Mouse (Mus musculus) cerebellum, adult 2 months (tissue): Measurements from ENCODE around the gene Gm27021. TPM values are rescaled to one million over a fixed set of nuclear protein-coding genes. Genes with fewer than 3 reads are reported as not detected.

Source experiments
- DNase-seq, 2 experiments: peaks; one replicate each; pipeline ENCODE4 v3.0.0; 2021
- H3K27ac ChIP-seq: fragments of 200-500 bp; 2 replicates; pipeline ENCODE4 v1.5.1; 2012; ENCODE audit warnings: low read length, control low read depth, inconsistent platforms; ENCODE audit not compliant: insufficient read depth
- H3K27me3 ChIP-seq: fragments of 200-500 bp; 2 replicates; pipeline ENCODE4 v1.6.1; 2012; ENCODE audit warnings: inconsistent platforms, mild to moderate bottlenecking, low read length, moderate library complexity; ENCODE audit not compliant: control insufficient read depth, insufficient read depth
- H3K4me1 ChIP-seq: fragments of 200-500 bp; 2 replicates; pipeline ENCODE4 v1.6.1; 2011; ENCODE audit warnings: low read length; ENCODE audit not compliant: control insufficient read depth, insufficient read depth
- H3K4me3 ChIP-seq: fragments of 200-500 bp; replicated peaks from 2 replicates; pipeline ENCODE3; 2011; ENCODE audit warnings: mild to moderate bottlenecking, low read depth, low read length, control low read depth; ENCODE audit not compliant: insufficient read depth
- CTCF ChIP-seq: fragments of 200-500 bp; IDR thresholded peaks from 2 replicates; pipeline ENCODE4 v1.5.1; 2011; ENCODE audit warnings: low read depth, mild to moderate bottlenecking, control low read depth, low read length, moderate library complexity, borderline replicate concordance; ENCODE audit not compliant: insufficient read depth
- POLR2A ChIP-seq: fragments of 200-500 bp; IDR thresholded peaks from 2 replicates; pipeline ENCODE4 v1.6.1; 2011; ENCODE audit warnings: low read length, control low read depth, borderline replicate concordance; ENCODE audit not compliant: insufficient read depth
- WGBS: fragments of 180-500 bp; shearing (Covaris S2); methylation state at CpG from one replicate; pipeline ENCODE4 v1.1.7; 2018; 5-methylcytosine and 5-hydroxymethylcytosine counted together
- polyA plus RNA-seq: library from polyadenylated mRNA; depleted of rRNA; stranded (reverse); fragments of >200 nt; gene quantifications from 2 replicates; pipeline ENCODE4 v1.2.3, GENCODE M21; 2012

Gene Gm27021
- polyA plus RNA-seq, 1 experiment = 1.9 TPM

DNA sequence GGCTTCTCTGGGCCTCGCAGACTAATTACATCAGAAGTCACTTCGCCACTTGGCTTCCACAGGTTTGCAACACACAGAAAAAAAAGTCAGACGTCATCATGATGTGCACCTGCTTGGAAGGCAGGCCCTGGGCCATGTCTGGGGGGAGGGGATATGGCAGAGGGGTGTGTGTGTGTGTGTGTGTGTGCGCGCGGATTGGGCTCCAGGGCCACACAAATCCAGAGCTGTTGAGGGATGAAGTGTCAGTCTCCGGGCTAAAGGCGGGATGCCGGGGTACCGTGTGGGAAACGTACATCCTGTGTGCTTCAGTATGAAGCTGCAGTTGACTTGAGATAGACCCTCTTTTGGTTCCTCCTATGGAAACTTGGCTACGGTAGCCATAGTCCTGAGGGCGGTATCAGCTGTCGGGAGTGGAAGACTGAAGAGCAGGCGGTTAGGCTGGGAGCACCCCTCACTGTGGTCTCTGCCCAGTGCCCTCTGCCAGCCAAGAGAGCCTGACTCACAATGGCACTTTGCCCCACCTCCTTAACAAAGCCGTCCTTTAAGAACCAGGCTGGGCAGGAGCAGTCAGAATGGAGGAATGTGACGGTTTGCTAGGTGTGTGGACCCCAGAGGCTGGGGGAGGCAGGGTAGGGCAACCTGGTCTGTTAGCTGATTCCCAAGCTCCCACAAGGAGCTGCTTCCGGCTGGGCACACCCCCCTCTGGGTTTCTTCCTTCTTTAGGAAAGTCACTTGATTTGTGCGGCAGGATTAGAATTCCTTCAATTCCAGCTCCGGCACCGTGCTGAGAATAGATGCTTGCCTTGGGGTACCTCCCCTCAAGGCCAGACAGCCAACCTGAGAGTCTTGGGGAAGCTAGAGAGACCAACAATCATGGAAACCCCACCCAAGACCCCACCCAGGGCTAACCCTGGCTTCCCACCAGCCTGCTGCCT lies 36.2 kb downstream of the Gm27021 start:
- TF ChIP-seq POLR2A = no peak
- no peak for TF ChIP-seq CTCF

DNA sequence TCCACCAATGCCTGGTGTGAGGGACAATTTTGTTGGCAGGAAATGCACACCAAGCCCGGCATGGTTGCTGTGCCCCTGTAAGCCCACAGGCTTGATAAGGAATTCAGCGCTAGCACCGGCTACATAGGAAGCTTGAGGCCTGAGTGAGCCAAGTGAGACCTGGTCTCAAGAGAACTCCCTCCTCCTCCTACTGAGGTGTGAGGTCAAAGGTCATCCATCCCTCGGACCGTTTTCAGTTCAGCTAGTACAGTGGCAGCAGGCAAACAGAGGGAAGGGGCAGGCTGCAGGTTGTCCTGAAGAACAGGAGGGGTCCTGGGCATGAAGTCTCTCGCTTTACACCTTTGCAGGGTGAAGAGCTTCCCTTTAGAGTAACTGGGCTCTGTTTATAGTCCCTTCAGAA lies 37.0 kb downstream of the Gm27021 start:
- no peak overlapping the region for H3K4me3 ChIP-seq
- DNase-seq = no peak
- 73% methylated on average over 6 of the region's 6 CpGs for WGBS
- no peak overlapping the region for H3K27ac ChIP-seq
- H3K27me3 ChIP-seq = no peaks in the 10 kb centered on the region
- peaks cover 4% of the 10 kb centered on the region for H3K4me1 ChIP-seq
- no peak for TF ChIP-seq CTCF
- TF ChIP-seq POLR2A = no peak

More for the DNA sequence above, 36.2 kb downstream of the Gm27021 start:
- no peaks in the 10 kb centered on the region for H3K27me3 ChIP-seq
- peaks cover 4% of the 10 kb centered on the region for H3K4me1 ChIP-seq
- DNase-seq = peak in 1 of 2 experiments; percentile 27
- WGBS = 76% methylated on average over 21 of the region's 21 CpGs
- no peak overlapping the region for H3K4me3 ChIP-seq
- no peak overlapping the region for H3K27ac ChIP-seq

- Histone ChIP-seq H3K4me3 (no peak overlapping the region), H3K27ac (no peak overlapping the region), H3K4me1 (peaks cover 4% of the 10 kb centered on the region), H3K27me3 (no peaks in the 10 kb centered on the region)
- no peak for DNase-seq
- TF ChIP-seq CTCF (no peak), POLR2A (no peak)
- WGBS = 66% methylated on average over 5 of the region's 5 CpGs
Observed at GRCm38 (mm10) chr8:120630031-120630430, 37.8 kb downstream of the Gm27021 start.

- peaks cover 4% of the 10 kb centered on the region for H3K4me1 ChIP-seq
- H3K27me3 ChIP-seq = no peaks in the 10 kb centered on the region
- no peak overlapping the region for H3K4me3 ChIP-seq
- TF ChIP-seq CTCF = no peak
- no peak for TF ChIP-seq POLR2A
- 6% methylated on average over 5 of the region's 5 CpGs for WGBS
- H3K27ac ChIP-seq = no peak overlapping the region
- DNase-seq = peak; percentile 74 to 88
Observed at GRCm38 (mm10) chr8:120627298-120627697, 40.6 kb downstream of the Gm27021 start.

DNA sequence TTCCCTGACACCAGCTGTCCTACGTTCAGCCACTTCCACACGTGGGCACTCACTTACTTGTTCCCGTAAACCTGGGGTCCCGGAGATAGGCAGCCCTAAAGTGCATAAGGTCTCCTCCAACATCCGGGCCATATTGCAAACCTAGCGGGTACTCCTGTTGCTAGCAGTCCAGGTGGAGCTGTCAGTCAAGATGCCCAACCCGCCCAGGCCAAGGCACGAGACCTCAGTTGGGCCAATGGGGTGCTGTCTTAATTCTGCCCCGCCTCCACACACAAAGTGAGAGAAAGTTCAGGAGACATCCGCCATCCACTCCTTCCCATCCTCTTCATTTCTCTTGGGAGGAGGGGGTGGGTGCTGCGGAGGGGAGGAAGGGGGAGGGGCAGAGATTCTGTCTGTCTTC lies 41.4 kb downstream of the Gm27021 start:
- H3K4me3 ChIP-seq = no peak overlapping the region
- H3K27me3 ChIP-seq = no peaks in the 10 kb centered on the region
- no peak for DNase-seq
- TF ChIP-seq POLR2A (no peak), CTCF (no peak)
- 86% methylated on average over 11 of the region's 11 CpGs for WGBS
- H3K27ac ChIP-seq = no peak overlapping the region
- H3K4me1 ChIP-seq = peaks cover 4% of the 10 kb centered on the region

- 75% methylated on average over 2 of the region's 2 CpGs for WGBS
- Histone ChIP-seq H3K27me3 (no peaks in the 10 kb centered on the region), H3K4me3 (no peak overlapping the region), H3K4me1 (peaks cover 4% of the 10 kb centered on the region), H3K27ac (no peak overlapping the region)
- DNase-seq = no peak
- TF ChIP-seq CTCF = no peak
- no peak for TF ChIP-seq POLR2A
Observed at GRCm38 (mm10) chr8:120623608-120624007, 44.3 kb downstream of the Gm27021 start.

DNA sequence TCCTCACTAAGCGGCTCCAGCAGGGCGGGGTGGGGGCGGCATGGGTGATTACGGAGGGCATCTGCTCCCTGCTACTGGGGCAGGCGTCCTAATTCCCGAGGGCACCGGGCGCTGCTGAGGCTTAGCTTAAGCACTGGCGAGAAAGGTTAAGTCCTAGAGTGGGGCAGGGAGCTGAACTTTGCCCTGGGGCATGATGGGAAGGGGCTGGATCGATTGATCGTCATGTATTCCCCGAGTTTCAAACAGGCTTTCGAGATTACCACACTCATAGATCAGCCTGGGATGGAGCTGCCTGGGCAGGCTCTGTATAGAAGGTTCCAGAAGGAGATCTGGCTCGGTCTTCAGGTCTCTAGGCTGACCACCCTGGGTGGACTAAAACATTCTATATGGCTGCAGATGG lies 45.7 kb downstream of the Gm27021 start:
- WGBS = 86% methylated on average over 14 of the region's 14 CpGs
- H3K4me3 ChIP-seq = no peak overlapping the region

GRCm38 (mm10) chr8:120620441-120620840 lies 47.4 kb downstream of the Gm27021 start:
- TF ChIP-seq CTCF (no peak), POLR2A (no peak)
- DNase-seq = no peak
- H3K27ac ChIP-seq = peak overlapping the region; percentile 78; the same call in 1 of the 2 replicates
- WGBS = 82% methylated on average over 7 of the region's 7 CpGs
- no peak overlapping the region for H3K4me3 ChIP-seq
- no peaks in the 10 kb centered on the region for H3K27me3 ChIP-seq
- H3K4me1 ChIP-seq = no peaks in the 10 kb centered on the region

More for the DNA sequence above, 45.7 kb downstream of the Gm27021 start:
- no peak for DNase-seq
- Histone ChIP-seq H3K4me1 (peaks cover 3% of the 10 kb centered on the region), H3K27ac (no peak overlapping the region), H3K27me3 (no peaks in the 10 kb centered on the region)
- TF ChIP-seq CTCF (no peak), POLR2A (no peak)
